Mouse (Mus musculus) bone marrow macrophage, adult 2 months (primary cell): ENCODE measurements around the gene Rusc2. TPM values are rescaled to one million over a fixed set of nuclear protein-coding genes. Genes with fewer than 3 reads are reported as not detected.
A peak's percentile ranks its signal among the peaks of the same experiment; 100 is the strongest.

Source experiments
- H3K27ac ChIP-seq: 2 replicates; pipeline ENCODE4 v1.5.1; 2012; ENCODE audit warnings: low read depth, low read length; ENCODE audit not compliant: insufficient read depth
- H3K4me1 ChIP-seq: 2 replicates; pipeline ENCODE4 v1.6.1; 2012; ENCODE audit warnings: low read length; ENCODE audit not compliant: control insufficient read depth, insufficient read depth
- H3K4me3 ChIP-seq: 2 replicates; pipeline ENCODE4 v1.5.1; 2012; ENCODE audit warnings: mild to moderate bottlenecking, low read length, moderate library complexity; ENCODE audit not compliant: insufficient read depth
- CTCF ChIP-seq: IDR thresholded peaks from 2 replicates; pipeline ENCODE4 v1.5.1; 2012; ENCODE audit warnings: low read depth, mild to moderate bottlenecking, low read length, moderate library complexity
- POLR2A ChIP-seq: IDR thresholded peaks from 2 replicates; pipeline ENCODE4 v1.6.1; 2012; ENCODE audit warnings: mild to moderate bottlenecking, low read depth, low read length, borderline replicate concordance
- polyA plus RNA-seq: library from polyadenylated mRNA; stranded (reverse); fragments of >200 nt; gene quantifications from 2 replicates; pipeline ENCODE4 v1.2.4, GENCODE M21; 2012; ENCODE audit not compliant: missing spikeins, insufficient read depth, insufficient read length

Gene Rusc2
- polyA plus RNA-seq, 1 experiment = 44.3 TPM

DNA sequence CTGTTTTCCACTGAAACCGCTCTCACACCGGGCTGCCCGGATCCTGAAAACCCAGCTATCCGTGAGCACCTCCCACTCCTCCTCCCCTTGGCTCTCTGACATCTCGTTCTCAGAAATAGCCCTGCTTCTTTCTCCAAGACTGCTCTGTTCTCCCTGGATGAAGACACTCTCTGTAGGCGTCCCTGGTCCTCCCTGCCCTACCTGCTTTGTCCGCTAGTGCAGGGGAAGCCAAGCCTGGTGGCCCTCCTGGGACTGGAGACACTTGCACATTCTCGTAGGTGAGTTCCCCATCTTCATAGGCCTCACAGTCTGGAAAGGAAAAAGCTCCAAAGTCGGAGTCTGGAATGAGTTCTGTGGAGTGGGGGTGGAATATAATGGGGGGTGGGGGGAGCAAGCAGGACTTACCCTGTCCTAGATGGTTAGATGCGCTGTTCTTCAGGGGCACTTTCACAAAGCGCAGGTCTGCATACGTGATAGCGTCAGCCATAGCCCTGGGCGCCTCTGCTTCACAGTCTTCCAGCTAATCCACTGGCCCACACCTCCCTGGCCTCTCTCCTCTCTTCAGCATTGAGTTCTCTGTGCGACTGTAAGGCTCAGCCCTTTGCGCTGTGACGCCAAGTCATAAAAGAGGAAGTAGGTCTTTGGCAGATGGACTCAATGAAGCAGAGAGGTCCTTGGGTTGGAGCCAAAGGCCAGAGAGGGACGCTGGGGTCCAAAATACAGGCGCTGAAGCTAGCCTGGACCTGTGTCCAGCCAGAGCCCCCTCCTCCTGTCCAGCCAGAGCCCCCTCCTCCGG is 72.5 kb downstream of the Rusc2 start, which contains the start of gene Cd72:
Gene Cd72, minus strand, starts transcription at position 588 of the 796 bp plus-strand sequence.
- H3K4me1 ChIP-seq = peaks cover 20% of the 10 kb centered on the region
- TF ChIP-seq CTCF (no peak; the same call in 1 of the 2 replicates), POLR2A (no peak)
- H3K27ac ChIP-seq = peak within 1 kb of the TSS; percentile 46
- H3K4me3 ChIP-seq = peak within 1 kb of the TSS; percentile 63

DNA sequence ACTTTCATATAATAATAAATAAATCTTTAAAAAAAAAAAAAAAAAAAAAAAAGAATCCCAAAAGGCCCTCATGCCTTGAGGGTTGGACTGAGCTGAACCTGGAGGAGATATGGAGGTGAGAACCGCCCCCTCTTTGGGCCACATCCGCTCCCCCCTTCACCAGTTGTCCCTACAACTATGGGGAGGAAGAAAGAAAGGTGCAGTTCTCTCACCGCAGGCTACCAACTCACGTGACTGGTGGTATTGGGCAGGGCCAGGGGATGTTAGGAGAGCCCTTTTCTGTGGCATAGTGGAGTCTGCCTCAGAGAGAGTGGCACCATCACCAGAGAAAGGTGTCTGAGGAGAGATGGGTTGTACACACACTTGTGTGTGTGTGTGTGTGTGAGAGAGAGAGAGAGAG is 74.7 kb downstream of the Rusc2 start:
- TF ChIP-seq POLR2A (no peak), CTCF (no peak)
- peaks cover 32% of the 10 kb centered on the region for H3K4me1 ChIP-seq
- H3K4me3 ChIP-seq = no peak overlapping the region
- H3K27ac ChIP-seq = no peak overlapping the region

DNA sequence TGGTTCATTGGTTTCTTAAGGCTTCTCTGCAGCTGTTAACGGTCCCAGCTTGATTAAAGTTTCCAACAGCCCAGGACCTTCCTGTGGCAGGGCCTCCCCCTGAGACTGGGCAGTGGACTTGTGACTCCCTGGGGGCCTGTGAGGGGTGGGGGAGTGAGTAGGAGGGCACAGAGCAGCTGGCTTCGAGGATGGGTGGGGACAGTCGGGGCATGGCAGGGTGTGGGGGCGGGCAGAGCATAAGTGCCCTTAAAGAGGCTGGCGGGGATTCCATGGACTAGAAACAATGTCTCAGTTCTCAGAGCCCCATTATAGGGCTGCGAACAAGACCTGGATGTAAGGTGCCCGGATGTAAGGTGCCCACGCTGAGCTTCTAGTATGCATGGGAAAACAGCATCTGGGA is 75.3 kb downstream of the Rusc2 start:
- no peak overlapping the region for H3K4me3 ChIP-seq
- TF ChIP-seq POLR2A (no peak), CTCF (no peak)
- H3K4me1 ChIP-seq = peaks cover 33% of the 10 kb centered on the region
- H3K27ac ChIP-seq = no peak overlapping the region

DNA sequence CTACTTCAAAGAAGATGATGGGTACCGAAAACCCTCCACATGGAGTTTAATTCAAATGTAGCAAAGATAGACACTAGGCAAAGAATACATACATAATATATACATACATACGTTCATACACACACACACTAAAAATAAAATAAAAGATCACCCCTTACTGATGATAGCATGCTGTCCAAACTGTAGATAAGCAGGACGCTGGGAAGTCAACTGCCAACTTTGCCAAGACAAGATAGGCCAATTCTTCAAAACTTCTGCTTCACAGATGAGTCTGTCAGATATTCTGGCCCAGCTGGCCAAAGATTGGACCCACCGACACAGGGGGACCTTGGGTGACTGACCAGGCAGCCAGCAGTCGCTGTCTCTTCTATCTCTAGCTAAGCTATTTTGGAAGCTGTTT is 81.3 kb downstream of the Rusc2 start:
- TF ChIP-seq POLR2A = no peak
- TF ChIP-seq CTCF = no peak
- Histone ChIP-seq H3K4me3 (no peak overlapping the region), H3K4me1 (peaks cover 43% of the 10 kb centered on the region), H3K27ac (no peak overlapping the region)

DNA sequence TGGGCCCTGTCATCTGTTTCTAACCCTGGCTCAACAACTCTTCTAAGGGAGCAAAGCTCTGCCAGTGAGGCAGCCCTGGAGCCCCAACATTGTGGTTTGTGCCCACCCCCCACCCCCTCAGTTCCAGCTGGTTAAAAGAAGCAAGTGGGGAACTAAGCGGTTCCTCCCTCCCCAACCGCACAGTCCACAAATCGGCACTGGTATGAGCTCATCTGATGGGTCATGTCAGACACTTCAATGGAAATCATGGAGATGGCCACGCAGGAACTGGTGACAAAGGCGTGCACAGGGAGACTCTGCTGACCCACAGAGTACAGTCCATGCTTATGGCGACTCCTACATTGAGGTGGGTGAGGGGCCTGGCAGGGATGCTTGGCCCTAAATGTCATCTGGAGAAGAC is 84.2 kb downstream of the Rusc2 start:
- Histone ChIP-seq H3K27ac (peak overlapping the region; percentile 99), H3K4me3 (peak overlapping the region; percentile 26), H3K4me1 (peaks cover 49% of the 10 kb centered on the region)
- TF ChIP-seq POLR2A (no peak), CTCF (no peak)

DNA sequence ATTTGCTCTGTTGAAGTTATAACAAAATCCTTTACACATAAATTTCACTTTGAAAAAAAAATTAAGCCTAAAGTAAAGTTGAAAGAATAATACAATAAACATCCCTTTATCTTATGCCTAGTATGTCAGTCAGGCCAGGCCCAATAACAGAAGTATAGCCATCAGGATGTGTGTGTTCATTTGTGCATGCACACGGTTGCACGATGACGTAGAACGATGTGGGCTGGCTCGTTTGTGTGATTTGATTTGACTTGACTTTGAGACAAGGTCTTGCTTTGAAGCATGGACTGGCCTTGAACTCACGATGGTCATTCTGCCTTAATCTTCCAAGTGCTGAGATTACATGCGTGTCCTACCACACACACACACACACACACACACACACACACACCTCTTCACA is 85.1 kb downstream of the Rusc2 start:
- Histone ChIP-seq H3K4me3 (no peak overlapping the region), H3K4me1 (peaks cover 43% of the 10 kb centered on the region), H3K27ac (peak overlapping the region; percentile 99)
- TF ChIP-seq POLR2A (no peak), CTCF (no peak)

DNA sequence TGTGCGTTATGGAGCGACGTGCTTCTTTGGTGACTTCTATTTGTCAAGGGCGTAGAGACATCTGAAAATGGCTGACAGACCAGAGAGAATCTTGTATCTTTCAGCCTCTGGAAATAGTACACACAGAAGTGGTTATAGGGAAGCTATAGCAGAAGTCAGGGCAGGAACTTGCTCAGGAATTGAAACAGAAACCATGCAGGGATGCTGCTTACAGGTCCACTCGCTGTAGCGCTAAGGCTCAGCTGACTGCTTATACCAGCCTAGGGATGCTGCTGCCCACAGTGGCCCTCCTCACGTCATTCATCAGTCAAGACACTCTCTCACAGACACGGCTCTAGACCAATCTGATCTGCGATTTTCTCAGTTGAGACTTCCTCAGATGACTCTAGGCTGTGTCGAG is 88.5 kb downstream of the Rusc2 start:
- Histone ChIP-seq H3K27ac (peak overlapping the region; percentile 25; the same call in 1 of the 2 replicates), H3K4me3 (no peak overlapping the region), H3K4me1 (peaks cover 58% of the 10 kb centered on the region)
- TF ChIP-seq POLR2A = no peak
- no peak for TF ChIP-seq CTCF

DNA sequence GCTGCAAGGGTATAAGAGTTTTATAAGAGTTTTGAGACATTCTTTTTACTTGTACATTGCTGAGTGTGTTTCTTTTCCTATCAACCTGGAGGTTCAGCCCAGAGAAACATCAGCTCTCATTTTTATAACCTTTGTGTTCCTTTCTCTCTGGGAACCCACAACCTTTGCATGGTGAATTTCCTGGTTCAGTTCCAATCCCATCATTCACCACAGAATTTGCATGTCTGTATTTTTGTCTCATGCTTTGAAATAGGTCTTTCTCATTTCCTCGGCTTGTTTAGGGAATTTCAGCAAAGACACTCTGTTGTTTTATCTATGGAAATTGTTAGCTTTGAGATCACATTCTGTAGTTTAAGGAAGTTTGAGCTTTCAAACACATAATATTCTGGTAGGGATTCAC is 91.9 kb downstream of the Rusc2 start:
- Histone ChIP-seq H3K4me1 (peaks cover 55% of the 10 kb centered on the region), H3K4me3 (no peak overlapping the region), H3K27ac (peak overlapping the region; percentile 83)
- TF ChIP-seq POLR2A (no peak), CTCF (no peak)

DNA sequence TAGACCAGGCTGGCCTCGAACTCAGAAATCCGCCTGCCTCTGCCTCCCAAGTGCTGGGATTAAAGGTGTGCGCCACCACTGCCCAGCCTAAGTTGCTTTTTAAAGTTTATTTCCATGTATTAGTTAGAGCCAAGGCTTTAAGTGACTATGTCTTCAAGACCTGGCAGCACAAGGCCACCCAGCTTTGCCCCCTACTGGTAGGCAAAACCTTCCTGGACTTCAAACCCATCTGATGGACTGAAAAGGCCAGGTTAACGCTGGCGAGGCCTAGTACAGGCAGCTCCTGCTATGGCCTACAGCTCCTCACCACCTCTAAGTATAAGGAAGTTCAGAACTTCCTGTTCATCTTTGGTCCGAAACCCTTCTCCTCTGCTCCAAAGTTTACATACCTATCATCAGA is 94.8 kb downstream of the Rusc2 start:
- Histone ChIP-seq H3K27ac (peak overlapping the region; percentile 37), H3K4me1 (peaks cover 51% of the 10 kb centered on the region), H3K4me3 (no peak overlapping the region)
- no peak for TF ChIP-seq POLR2A
- no peak for TF ChIP-seq CTCF

Other genes with a start within 250 kb of the Rusc2 start
- gene Atp8b5, start 114.8 kb upstream of the Rusc2 start, polyA plus RNA-seq = not detected in 2 replicates
- gene Fam166b, start 47.2 kb downstream of the Rusc2 start, polyA plus RNA-seq = not detected in 2 replicates
- 47.2 and 51.5 TPM in 2 replicates for gene Tesk1, start 60.0 kb downstream of the Rusc2 start, polyA plus RNA-seq
- 854 and 867 TPM in 2 replicates for gene Cd72, start 72.6 kb downstream of the Rusc2 start, polyA plus RNA-seq
- gene Sit1, start 101.8 kb downstream of the Rusc2 start, polyA plus RNA-seq = not detected in 2 replicates
- 33.0 and 39.4 TPM in 2 replicates for gene Ccdc107, start 110.9 kb downstream of the Rusc2 start, polyA plus RNA-seq
- 32.5 and 39.2 TPM in 2 replicates for gene Arhgef39, start 117.7 kb downstream of the Rusc2 start, polyA plus RNA-seq
- 5.7 and 6.0 TPM in 2 replicates for gene Car9, start 125.0 kb downstream of the Rusc2 start, polyA plus RNA-seq
- 7.0 and 8.9 TPM in 2 replicates for gene Tpm2, start 141.8 kb downstream of the Rusc2 start, polyA plus RNA-seq
- gene Creb3, start 180.4 kb downstream of the Rusc2 start, polyA plus RNA-seq = 50.7 and 54.0 TPM in 2 replicates
- 168 and 219 TPM in 2 replicates for gene Tln1, start 180.7 kb downstream of the Rusc2 start, polyA plus RNA-seq
- gene Rgp1, start 196.7 kb downstream of the Rusc2 start, polyA plus RNA-seq = 15.8 and 17.3 TPM in 2 replicates
- 9.6 and 11.3 TPM in 2 replicates for gene Gba2, start 196.9 kb downstream of the Rusc2 start, polyA plus RNA-seq
- not detected in 2 replicates for gene Msmp, start 202.5 kb downstream of the Rusc2 start, polyA plus RNA-seq
- 0.44 TPM in 1 of 2 replicates, not detected in the other for gene Npr2, start 250.0 kb downstream of the Rusc2 start, polyA plus RNA-seq